Mouse (Mus musculus): ENCODE results near the gene Henmt1.

DNA sequence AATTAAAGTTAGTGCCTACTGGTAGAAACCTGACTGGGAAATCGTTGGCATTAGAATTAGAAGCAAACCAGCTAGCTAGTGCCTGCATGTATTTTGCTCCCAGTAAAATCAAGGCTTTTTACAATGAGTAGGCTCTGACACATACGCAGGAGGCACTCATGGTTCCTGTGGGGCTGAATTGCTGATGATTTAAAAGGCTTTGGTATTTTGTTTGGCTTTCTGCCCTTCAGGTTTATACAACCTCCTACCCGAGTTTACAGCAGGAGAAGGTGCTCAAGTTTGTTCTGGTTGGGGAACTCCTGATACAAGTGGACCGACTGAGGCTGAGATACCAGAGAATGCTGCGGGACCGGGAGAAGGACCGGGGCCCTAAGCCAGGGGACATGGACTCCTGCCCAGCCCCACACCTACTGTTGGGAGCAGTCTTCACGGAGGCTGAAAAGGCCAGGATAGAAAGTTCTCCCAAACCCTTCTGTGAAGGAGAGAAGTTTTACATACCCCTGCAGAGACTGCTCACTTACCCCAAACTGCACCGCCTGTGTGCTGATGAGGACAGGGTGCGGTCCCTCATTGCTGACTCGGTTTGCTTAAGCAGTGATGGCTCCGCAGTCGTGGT lies 20.1 kb downstream of the Henmt1 start:
- TF ChIP-seq POLR2A (IDR thresholded peaks at IDR 0.05; ENCODE audit: control insufficient read depth, extremely low read depth, insufficient read depth, low read length, poor library complexity) (no peak), CTCF (IDR thresholded peaks at IDR 0.05; ENCODE audit: borderline replicate concordance, control insufficient read depth, extremely low read depth, insufficient read depth, low read length, poor library complexity) (no peak)
